Mouse (Mus musculus): ENCODE results near the gene Itch. TPM values are rescaled to one million over a fixed set of nuclear protein-coding genes. Genes with fewer than 3 reads are reported as not detected.

Itch gene
- total and polyA plus RNA-seq, 3 experiments, result 15.2 to 53.6 (median 18.1) TPM

DNA sequence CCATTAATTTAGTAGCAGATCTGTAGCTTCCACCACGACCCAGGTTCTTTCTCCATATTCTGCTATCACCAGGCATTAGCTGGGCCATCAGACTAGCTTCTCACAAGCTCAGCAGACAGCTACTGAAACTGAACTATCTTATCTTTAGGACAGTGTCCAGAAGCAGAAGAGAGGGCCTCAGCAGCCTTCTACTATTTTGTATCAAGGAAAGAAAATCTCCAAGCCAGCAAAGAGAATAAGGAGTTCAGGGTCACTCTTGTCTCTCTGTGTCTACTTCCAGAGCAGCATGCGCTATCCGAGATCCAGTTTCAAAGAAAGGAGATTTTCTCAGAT, 41.6 kb upstream of the Itch start:
- peak; percentile 52 for DNase-seq (ENCODE audit: low read depth, low spot score)
- H3K4me3 ChIP-seq (ENCODE audit: control insufficient read depth in 1 of 2, insufficient read depth in 1 of 2, low read depth in 2 of 2, low read length in 2 of 2), result peak overlapping the region in 1 of 2 experiments; percentile 21; a peak in 2 of 4 replicates
- H3K4me1 ChIP-seq (ENCODE audit: control insufficient read depth in 1 of 2, insufficient read depth in 2 of 2, low read length in 2 of 2), result peaks cover 26 to 35% of the 10 kb centered on the region in 2 experiments
- H3K9ac ChIP-seq (ENCODE audit: control insufficient read depth, low read depth, low read length, poor library complexity, severe bottlenecking), result no peak overlapping the region
- H3K36me3 ChIP-seq (ENCODE audit: control insufficient read depth in 1 of 2, insufficient read depth in 2 of 2, low read length in 2 of 2), result peaks cover 0 to 32% of the 10 kb centered on the region in 2 experiments; a peak in 2 of 4 replicates
- H3K27ac ChIP-seq (ENCODE audit: control insufficient read depth, low read depth, low read length), result peak overlapping the region; percentile 21
- H3K27me3 ChIP-seq (ENCODE audit: control insufficient read depth in 1 of 2, insufficient read depth in 2 of 2, low read length in 2 of 2), result no peaks in the 10 kb centered on the region
- TF ChIP-seq POLR2AphosphoS5 (IDR thresholded peaks at IDR 0.05; ENCODE audit: borderline replicate concordance, low read depth, low read length), result no peak
- TF ChIP-seq NELFE (IDR thresholded peaks at IDR 0.05; ENCODE audit: low read depth, low read length), result no peak
- TF ChIP-seq TCF12 (IDR thresholded peaks at IDR 0.05; ENCODE audit: low read depth, low read length), result peak; percentile 34; the same call in 1 of the 2 replicates
- no peak for TF ChIP-seq HCFC1 (IDR thresholded peaks at IDR 0.05; ENCODE audit: low read depth, low read length)
- TF ChIP-seq GATA1 (IDR thresholded peaks at IDR 0.05; ENCODE audit: low read depth, low read length), result peak; percentile 59
- no peak for TF ChIP-seq CTCF (IDR thresholded peaks at IDR 0.05 in 2 of 3, conservative IDR thresholded peaks at IDR 0.05 in 1 of 3; ENCODE audit: control insufficient read depth in 1 of 3, insufficient read depth in 1 of 3, low read depth in 2 of 3, low read length in 3 of 3, poor library complexity in 1 of 3, severe bottlenecking in 1 of 3)
- H3K9me3 ChIP-seq (replicated peaks; ENCODE audit: insufficient read depth, low read length), result no peaks in the 10 kb centered on the region
- H3K79me2 ChIP-seq (ENCODE audit: control insufficient read depth, insufficient read depth, low read length, poor library complexity), result no peaks in the 10 kb centered on the region

DNA sequence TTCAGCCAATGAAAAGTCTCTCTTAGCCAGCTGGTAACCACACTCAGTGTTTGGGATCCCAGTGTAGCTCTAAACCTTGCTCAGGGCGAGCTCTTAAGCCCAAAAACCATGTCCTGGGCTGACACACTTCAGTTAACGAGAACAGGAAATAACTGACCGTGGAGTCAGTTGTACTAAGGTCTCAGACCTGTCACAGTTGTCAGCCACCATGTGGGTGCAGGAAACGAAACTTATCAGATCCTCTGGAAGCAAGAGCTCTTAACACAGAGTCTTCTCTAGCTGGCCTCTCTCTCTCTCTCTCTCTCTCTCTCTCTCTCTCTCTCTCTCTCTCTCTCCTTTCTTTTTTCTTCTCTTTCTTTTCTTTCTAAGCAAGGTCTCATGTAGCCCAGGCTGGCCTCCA, 39.9 kb upstream of the Itch start:
- Histone ChIP-seq H3K4me1 (ENCODE audit: control insufficient read depth in 1 of 2, insufficient read depth in 2 of 2, low read length in 2 of 2) (peaks cover 24 to 28% of the 10 kb centered on the region in 2 experiments), H3K9me3 (replicated peaks; ENCODE audit: insufficient read depth, low read length) (no peaks in the 10 kb centered on the region), H3K79me2 (ENCODE audit: control insufficient read depth, insufficient read depth, low read length, poor library complexity) (no peaks in the 10 kb centered on the region), H3K27me3 (ENCODE audit: control insufficient read depth in 1 of 2, insufficient read depth in 2 of 2, low read length in 2 of 2) (no peaks in the 10 kb centered on the region), H3K36me3 (ENCODE audit: control insufficient read depth in 1 of 2, insufficient read depth in 2 of 2, low read length in 2 of 2) (peaks cover 0 to 28% of the 10 kb centered on the region in 2 experiments; a peak in 2 of 4 replicates), H3K9ac (ENCODE audit: control insufficient read depth, low read depth, low read length, poor library complexity, severe bottlenecking) (peak overlapping the region; percentile 4), H3K4me3 (ENCODE audit: control insufficient read depth in 1 of 2, insufficient read depth in 1 of 2, low read depth in 2 of 2, low read length in 2 of 2) (peak overlapping the region; percentile 13 to 61), H3K27ac (ENCODE audit: control insufficient read depth, low read depth, low read length) (peak overlapping the region; percentile 46)
- TF ChIP-seq SIN3A (IDR thresholded peaks at IDR 0.05; ENCODE audit: low read length) (peak; percentile 62; the same call in 1 of the 2 replicates), TAL1 (IDR thresholded peaks at IDR 0.05; ENCODE audit: low read length) (no peak), NELFE (IDR thresholded peaks at IDR 0.05; ENCODE audit: low read depth, low read length) (peak; percentile 28; the same call in 1 of the 2 replicates), TBP (IDR thresholded peaks at IDR 0.05; ENCODE audit: low read depth, low read length) (0 out of 2 replicates have a peak, but pooled peaks have one; percentile 8), NRF1 (IDR thresholded peaks at IDR 0.05; ENCODE audit: insufficient read depth, low read depth, low read length, poor library complexity, severe bottlenecking) (no peak), ELF1 (IDR thresholded peaks at IDR 0.05; ENCODE audit: low read depth, low read length) (0 out of 2 replicates have a peak, but pooled peaks have one; percentile 8), MXI1 (IDR thresholded peaks at IDR 0.05; ENCODE audit: low read depth, low read length) (peak; percentile 83; the same call in 1 of the 2 replicates), RCOR1 (IDR thresholded peaks at IDR 0.05; ENCODE audit: low read depth, low read length) (peak; percentile 35; the same call in 1 of the 2 replicates), KAT2A (conservative IDR thresholded peaks at IDR 0.05; ENCODE audit: low read depth, low read length) (no peak), ZNF384 (IDR thresholded peaks at IDR 0.05; ENCODE audit: low read depth, low read length) (no peak), GATA1 (IDR thresholded peaks at IDR 0.05; ENCODE audit: low read depth, low read length) (peak; percentile 55; the same call in 1 of the 2 replicates), MAX (IDR thresholded peaks at IDR 0.05; ENCODE audit: low read length) (peak; percentile 73; the same call in 1 of the 2 replicates), MYC (IDR thresholded peaks at IDR 0.05; ENCODE audit: low read depth, low read length) (peak; percentile 75), EP300 (IDR thresholded peaks at IDR 0.05; ENCODE audit: low read depth in 1 of 2, low read length in 2 of 2) (peak in 1 of 2 experiments; percentile 50; a peak in 2 of 4 replicates), MYB (IDR thresholded peaks at IDR 0.05; ENCODE audit: low read depth, low read length) (peak; percentile 48; the same call in 1 of the 2 replicates), JUND (IDR thresholded peaks at IDR 0.05; ENCODE audit: low read depth, low read length) (peak; percentile 92)
- DNase-seq (ENCODE audit: low read depth, low spot score), result peak; percentile 63
